Mouse (Mus musculus): ENCODE results near the gene Ak8. TPM values are rescaled to one million over a fixed set of nuclear protein-coding genes. Genes with fewer than 3 reads are reported as not detected.
A peak's percentile ranks its signal among the peaks of the same experiment; 100 is the strongest.

Gene Ak8
- total and polyA plus RNA-seq, 3 experiments: 0.38 to 9.3 (median 3.5) TPM

- TF ChIP-seq CTCF (IDR thresholded peaks at IDR 0.05; ENCODE audit: low read depth, low read length) (no peak), POLR2AphosphoS5 (IDR thresholded peaks at IDR 0.05; ENCODE audit: insufficient replicate concordance, low read depth, low read length) (no peak), GATA2 (IDR thresholded peaks at IDR 0.05; ENCODE audit: borderline replicate concordance, low read depth, low read length) (no peak), GATA1 (IDR thresholded peaks at IDR 0.05; ENCODE audit: borderline replicate concordance, low read length) (no peak), TAL1 (conservative IDR thresholded peaks at IDR 0.05; ENCODE audit: low read depth, low read length) (no peak)
- ATAC-seq (ENCODE audit: extremely low read depth, insufficient number of reproducible peaks, low FRiP score, poor library complexity, severe bottlenecking) (no peak), DNase-seq (ENCODE audit: low spot score) (no peak)
- Histone ChIP-seq H3K4me3 (ENCODE audit: low read depth, low read length) (no peak overlapping the region), H3K36me3 (replicated peaks) (peaks cover 99% of the 10 kb centered on the region), H3K27me3 (ENCODE audit: insufficient read depth, low read length) (no peaks in the 10 kb centered on the region), H3K9me3 (replicated peaks) (no peaks in the 10 kb centered on the region), H3K4me1 (ENCODE audit: insufficient read depth, low read depth, low read length) (no peaks in the 10 kb centered on the region)
Observed at GRCm38 (mm10) chr2:28665818-28666217, 34.1 kb upstream of the Ak8 start.

- no peak overlapping the region for H3K4me3 ChIP-seq (ENCODE audit: low read depth, low read length)
- no peak for ATAC-seq (ENCODE audit: extremely low read depth, insufficient number of reproducible peaks, low FRiP score, poor library complexity, severe bottlenecking)
- H3K36me3 ChIP-seq (replicated peaks): peaks cover 97% of the 10 kb centered on the region
Observed at GRCm38 (mm10) chr2:28671438-28671837, 28.5 kb upstream of the Ak8 start.

DNA sequence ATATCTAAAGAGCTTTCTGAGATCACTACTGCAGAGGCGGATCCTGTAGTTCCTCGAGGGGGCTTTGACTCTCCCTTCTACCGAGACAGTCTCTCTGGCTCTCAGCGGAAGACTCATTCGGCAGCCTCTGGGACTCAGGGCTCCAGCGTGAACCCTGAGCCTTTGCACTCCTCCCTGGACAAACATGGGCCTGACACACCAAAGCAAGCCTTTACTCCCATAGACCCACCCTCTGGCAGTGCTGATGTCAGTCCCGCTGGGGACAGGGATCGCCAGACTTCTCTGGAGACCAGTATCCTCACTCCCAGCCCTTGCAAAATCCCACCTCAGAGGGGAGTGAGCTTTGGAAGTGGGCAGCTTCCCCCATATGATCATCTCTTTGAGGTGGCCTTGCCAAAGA, 24.0 kb upstream of the Ak8 start:
- H3K27me3 ChIP-seq (ENCODE audit: insufficient read depth, low read length): no peaks in the 10 kb centered on the region
- no peak for TF ChIP-seq GATA1 (IDR thresholded peaks at IDR 0.05; ENCODE audit: borderline replicate concordance, low read length)
- no peak for TF ChIP-seq POLR2AphosphoS5 (IDR thresholded peaks at IDR 0.05; ENCODE audit: insufficient replicate concordance, low read depth, low read length)
- TF ChIP-seq GATA2 (IDR thresholded peaks at IDR 0.05; ENCODE audit: borderline replicate concordance, low read depth, low read length): no peak
- TF ChIP-seq CTCF (IDR thresholded peaks at IDR 0.05; ENCODE audit: low read depth, low read length): no peak
- TF ChIP-seq TAL1 (conservative IDR thresholded peaks at IDR 0.05; ENCODE audit: low read depth, low read length): no peak
- no peak for DNase-seq (ENCODE audit: low spot score)
- no peak overlapping the region for H3K4me3 ChIP-seq (ENCODE audit: low read depth, low read length)
- peaks cover 93% of the 10 kb centered on the region for H3K36me3 ChIP-seq (replicated peaks)
- no peaks in the 10 kb centered on the region for H3K9me3 ChIP-seq (replicated peaks)
- H3K4me1 ChIP-seq (ENCODE audit: insufficient read depth, low read depth, low read length): no peaks in the 10 kb centered on the region
- ATAC-seq (ENCODE audit: extremely low read depth, insufficient number of reproducible peaks, low FRiP score, poor library complexity, severe bottlenecking): no peak

More at GRCm38 (mm10) chr2:28671438-28671837, 28.5 kb upstream of the Ak8 start:
- no peaks in the 10 kb centered on the region for H3K9me3 ChIP-seq (replicated peaks)
- TF ChIP-seq GATA1 (IDR thresholded peaks at IDR 0.05; ENCODE audit: borderline replicate concordance, low read length): no peak
- TF ChIP-seq TAL1 (conservative IDR thresholded peaks at IDR 0.05; ENCODE audit: low read depth, low read length): no peak
- no peak for TF ChIP-seq CTCF (IDR thresholded peaks at IDR 0.05; ENCODE audit: low read depth, low read length)
- no peak for TF ChIP-seq GATA2 (IDR thresholded peaks at IDR 0.05; ENCODE audit: borderline replicate concordance, low read depth, low read length)
- no peak for TF ChIP-seq POLR2AphosphoS5 (IDR thresholded peaks at IDR 0.05; ENCODE audit: insufficient replicate concordance, low read depth, low read length)
- no peak for DNase-seq (ENCODE audit: low spot score)
- no peaks in the 10 kb centered on the region for H3K4me1 ChIP-seq (ENCODE audit: insufficient read depth, low read depth, low read length)
- H3K27me3 ChIP-seq (ENCODE audit: insufficient read depth, low read length): no peaks in the 10 kb centered on the region

DNA sequence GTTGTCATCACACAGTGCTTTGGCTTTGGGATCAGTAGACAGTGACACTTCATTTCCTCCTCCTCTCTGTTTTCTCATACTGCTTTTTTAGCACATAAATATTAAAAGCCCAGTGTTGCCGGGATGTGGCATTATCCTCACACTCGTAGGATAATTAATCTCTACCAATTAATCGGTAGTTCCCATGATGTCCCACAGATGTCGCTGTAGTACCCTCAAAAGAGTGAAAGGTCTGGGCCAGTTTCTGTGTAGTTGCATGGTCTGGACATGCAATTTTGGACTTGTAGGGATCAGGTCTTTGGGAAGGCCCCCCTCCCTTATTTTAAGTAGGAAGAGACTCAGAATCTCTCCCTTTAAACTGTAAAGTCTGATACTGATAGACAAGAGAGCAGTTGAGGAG, 19.3 kb upstream of the Ak8 start:
- peak; percentile 57 for TF ChIP-seq CTCF (IDR thresholded peaks at IDR 0.05; ENCODE audit: low read depth, low read length)
- TF ChIP-seq GATA2 (IDR thresholded peaks at IDR 0.05; ENCODE audit: borderline replicate concordance, low read depth, low read length): no peak
- DNase-seq (ENCODE audit: low spot score) (peak; percentile 25), ATAC-seq (ENCODE audit: extremely low read depth, insufficient number of reproducible peaks, low FRiP score, poor library complexity, severe bottlenecking) (no peak)
- Histone ChIP-seq H3K9me3 (replicated peaks) (no peaks in the 10 kb centered on the region), H3K27me3 (ENCODE audit: insufficient read depth, low read length) (no peaks in the 10 kb centered on the region), H3K4me1 (ENCODE audit: insufficient read depth, low read depth, low read length) (no peaks in the 10 kb centered on the region), H3K4me3 (ENCODE audit: low read depth, low read length) (no peak overlapping the region), H3K36me3 (replicated peaks) (peaks cover 94% of the 10 kb centered on the region)

DNA sequence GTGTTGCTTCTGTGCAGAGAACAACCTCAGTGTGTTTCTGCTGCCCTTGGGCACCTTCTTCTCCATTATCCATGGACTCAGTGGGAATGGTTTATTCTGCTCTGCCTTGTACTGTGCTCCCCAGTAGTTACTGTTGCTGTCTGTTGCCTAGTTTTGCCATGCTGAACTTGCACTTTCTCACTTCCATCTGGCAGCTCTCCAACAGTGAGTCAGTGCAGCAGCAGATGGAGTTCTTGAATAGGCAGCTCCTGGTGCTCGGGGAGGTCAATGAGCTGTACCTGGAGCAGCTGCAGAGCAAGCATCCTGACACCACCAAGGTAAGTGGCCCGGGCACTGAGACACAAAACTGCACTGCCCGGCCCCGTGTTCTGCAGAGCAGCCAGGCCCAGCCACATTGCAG, 18.2 kb upstream of the Ak8 start:
- DNase-seq (ENCODE audit: low spot score): no peak
- Histone ChIP-seq H3K9me3 (replicated peaks) (no peaks in the 10 kb centered on the region), H3K4me3 (ENCODE audit: low read depth, low read length) (no peak overlapping the region), H3K27me3 (ENCODE audit: insufficient read depth, low read length) (no peaks in the 10 kb centered on the region), H3K4me1 (ENCODE audit: insufficient read depth, low read depth, low read length) (no peaks in the 10 kb centered on the region; the same call in 1 of the 2 replicates), H3K36me3 (replicated peaks) (peaks cover 94% of the 10 kb centered on the region)
- ATAC-seq (ENCODE audit: extremely low read depth, insufficient number of reproducible peaks, low FRiP score, poor library complexity, severe bottlenecking): no peak
- TF ChIP-seq GATA1 (IDR thresholded peaks at IDR 0.05; ENCODE audit: borderline replicate concordance, low read length): no peak
- TF ChIP-seq GATA2 (IDR thresholded peaks at IDR 0.05; ENCODE audit: borderline replicate concordance, low read depth, low read length): no peak
- TF ChIP-seq POLR2AphosphoS5 (IDR thresholded peaks at IDR 0.05; ENCODE audit: insufficient replicate concordance, low read depth, low read length): no peak
- TF ChIP-seq CTCF (IDR thresholded peaks at IDR 0.05; ENCODE audit: low read depth, low read length): no peak
- no peak for TF ChIP-seq TAL1 (conservative IDR thresholded peaks at IDR 0.05; ENCODE audit: low read depth, low read length)

GRCm38 (mm10) chr2:28685895-28686294, 14.1 kb upstream of the Ak8 start:
- H3K27me3 ChIP-seq (ENCODE audit: insufficient read depth, low read length): no peaks in the 10 kb centered on the region; the same call in 1 of the 2 replicates
- no peak overlapping the region for H3K4me3 ChIP-seq (ENCODE audit: low read depth, low read length)
- peaks cover 15% of the 10 kb centered on the region; the same call in 1 of the 2 replicates for H3K4me1 ChIP-seq (ENCODE audit: insufficient read depth, low read depth, low read length)
- no peaks in the 10 kb centered on the region for H3K9me3 ChIP-seq (replicated peaks)
- no peak for DNase-seq (ENCODE audit: low spot score)
- peaks cover 93% of the 10 kb centered on the region for H3K36me3 ChIP-seq (replicated peaks)
- ATAC-seq (ENCODE audit: extremely low read depth, insufficient number of reproducible peaks, low FRiP score, poor library complexity, severe bottlenecking): no peak
- TF ChIP-seq TAL1 (conservative IDR thresholded peaks at IDR 0.05; ENCODE audit: low read depth, low read length) (no peak), CTCF (IDR thresholded peaks at IDR 0.05; ENCODE audit: low read depth, low read length) (no peak), GATA2 (IDR thresholded peaks at IDR 0.05; ENCODE audit: borderline replicate concordance, low read depth, low read length) (no peak), GATA1 (IDR thresholded peaks at IDR 0.05; ENCODE audit: borderline replicate concordance, low read length) (no peak), POLR2AphosphoS5 (IDR thresholded peaks at IDR 0.05; ENCODE audit: insufficient replicate concordance, low read depth, low read length) (no peak)
